Mouse (Mus musculus) cerebellum, adult (tissue): ENCODE measurements around the gene Tmtc3.
"Not testable (repeated sequence)": the region's sequence is repeated elsewhere in the genome, so short reads cannot be mapped to it uniquely, and the experiment has no call there.

Source experiments
- ATAC-seq: cut with Nextera tagmentation; 2 replicates; pipeline ENCODE4 v1.9.2; 2017; ENCODE audit warnings: mild to moderate bottlenecking, moderate library complexity, mixed read lengths; ENCODE audit not compliant: insufficient number of reproducible peaks, low FRiP score, low TSS enrichment

Gene Tmtc3

GRCm38 (mm10) chr10:100487097-100487978 lies at the start of gene Tmtc3, which contains the start of gene Cep290:
Tmtc3 (minus strand) TSS chr10:100487350.
Cep290 (plus strand) TSS chr10:100487558.
- peak; percentile 98 for ATAC-seq

GRCm38 (mm10) chr10:100524499-100525390 lies 37.6 kb upstream of the Tmtc3 start:
- ATAC-seq = no peak

- ATAC-seq = no peak
These were observed 35.2 kb upstream of the Tmtc3 start for GRCm38 (mm10) chr10:100522330-100522729.

- no peak for ATAC-seq
These were observed 34.5 kb upstream of the Tmtc3 start for GRCm38 (mm10) chr10:100521617-100522016.

- ATAC-seq = no peak
These were observed 21.0 kb upstream of the Tmtc3 start for GRCm38 (mm10) chr10:100508170-100508569.

GRCm38 (mm10) chr10:100498309-100498708 lies 11.2 kb upstream of the Tmtc3 start:
- ATAC-seq = no peak

- no peak for ATAC-seq
These were observed 4.8 kb upstream of the Tmtc3 start for GRCm38 (mm10) chr10:100491916-100492315.

- ATAC-seq = peak; percentile 34
These were observed 451 bp downstream of the Tmtc3 start for GRCm38 (mm10) chr10:100486701-100487096.

GRCm38 (mm10) chr10:100479538-100479937 lies 7.6 kb downstream of the Tmtc3 start:
- ATAC-seq = no peak

GRCm38 (mm10) chr10:100475040-100475439 lies 12.1 kb downstream of the Tmtc3 start:
- no peak for ATAC-seq

GRCm38 (mm10) chr10:100460515-100460914 lies 26.6 kb downstream of the Tmtc3 start:
- no peak for ATAC-seq

GRCm38 (mm10) chr10:100449394-100449793 lies 37.8 kb downstream of the Tmtc3 start:
- ATAC-seq = no peak

GRCm38 (mm10) chr10:100427592-100427991 lies 59.6 kb downstream of the Tmtc3 start:
- no peak for ATAC-seq

- ATAC-seq = no peak
These were observed 71.6 kb downstream of the Tmtc3 start for GRCm38 (mm10) chr10:100415566-100415965.

GRCm38 (mm10) chr10:100402301-100402700 lies 84.8 kb downstream of the Tmtc3 start:
- ATAC-seq = not testable (repeated sequence)
